Mouse (Mus musculus) spleen, postnatal 14 days (tissue): ENCODE measurements around the gene F3.

Experiments used
- DNase-seq, 2 experiments: peaks; one replicate each; pipeline ENCODE4 v3.0.0; 2021 to 2022; ENCODE audit warnings: low spot score in 2 of 2

The F3 gene

GRCm38 (mm10) chr3:121707106-121707505, 16.2 kb upstream of the F3 start:
- DNase-seq, result no peak

- no peak for DNase-seq
Measured at GRCm38 (mm10) chr3:121710894-121711531, 12.3 kb upstream of the F3 start.

GRCm38 (mm10) chr3:121712222-121712621, 11.1 kb upstream of the F3 start:
- DNase-seq, result no peak

- DNase-seq, result no peak
Measured at GRCm38 (mm10) chr3:121713151-121713701, 10.1 kb upstream of the F3 start.

GRCm38 (mm10) chr3:121713816-121714215, 9.5 kb upstream of the F3 start:
- no peak for DNase-seq

- DNase-seq, result no peak
Measured at GRCm38 (mm10) chr3:121714461-121714860, 8.9 kb upstream of the F3 start.

- no peak for DNase-seq
Measured at GRCm38 (mm10) chr3:121715336-121715735, 8.0 kb upstream of the F3 start.

- no peak for DNase-seq
Measured at GRCm38 (mm10) chr3:121715741-121716459, 7.4 kb upstream of the F3 start.

GRCm38 (mm10) chr3:121716480-121716879, 6.9 kb upstream of the F3 start:
- no peak for DNase-seq

- no peak for DNase-seq
Measured at GRCm38 (mm10) chr3:121718679-121719078, 4.7 kb upstream of the F3 start.

- no peak for DNase-seq
Measured at GRCm38 (mm10) chr3:121719701-121720100, 3.6 kb upstream of the F3 start.

- DNase-seq, result no peak
Measured at GRCm38 (mm10) chr3:121720801-121721690, 2.3 kb upstream of the F3 start.

- no peak for DNase-seq
Measured at GRCm38 (mm10) chr3:121721691-121722070, 1.7 kb upstream of the F3 start.

- DNase-seq, result no peak
Measured at GRCm38 (mm10) chr3:121723968-121724524, 709 bp downstream of the F3 start.

- no peak for DNase-seq
Measured at GRCm38 (mm10) chr3:121724553-121724952, 1.2 kb downstream of the F3 start.

- DNase-seq, result no peak
Measured at GRCm38 (mm10) chr3:121725651-121726050, 2.3 kb downstream of the F3 start.

GRCm38 (mm10) chr3:121729678-121730077, 6.3 kb downstream of the F3 start:
- no peak for DNase-seq

- no peak for DNase-seq
Measured at GRCm38 (mm10) chr3:121735542-121735941, 12.2 kb downstream of the F3 start.

- peak in 1 of 2 experiments; percentile 39 for DNase-seq
Measured at GRCm38 (mm10) chr3:121736025-121736744, 12.8 kb downstream of the F3 start.

GRCm38 (mm10) chr3:121737453-121737852, 14.1 kb downstream of the F3 start:
- no peak for DNase-seq

GRCm38 (mm10) chr3:121737901-121738300, 14.6 kb downstream of the F3 start:
- no peak for DNase-seq
